Mouse (Mus musculus): ENCODE data around the gene Spx. TPM values are rescaled to one million over a fixed set of nuclear protein-coding genes. Genes with fewer than 3 reads are reported as not detected.

Spx gene
- 0.64 and 0.71 TPM in 2 replicates for polyA plus RNA-seq (2016; fragmentation: Nextera tagmentation; extraction: Ambion mirVana)

DNA sequence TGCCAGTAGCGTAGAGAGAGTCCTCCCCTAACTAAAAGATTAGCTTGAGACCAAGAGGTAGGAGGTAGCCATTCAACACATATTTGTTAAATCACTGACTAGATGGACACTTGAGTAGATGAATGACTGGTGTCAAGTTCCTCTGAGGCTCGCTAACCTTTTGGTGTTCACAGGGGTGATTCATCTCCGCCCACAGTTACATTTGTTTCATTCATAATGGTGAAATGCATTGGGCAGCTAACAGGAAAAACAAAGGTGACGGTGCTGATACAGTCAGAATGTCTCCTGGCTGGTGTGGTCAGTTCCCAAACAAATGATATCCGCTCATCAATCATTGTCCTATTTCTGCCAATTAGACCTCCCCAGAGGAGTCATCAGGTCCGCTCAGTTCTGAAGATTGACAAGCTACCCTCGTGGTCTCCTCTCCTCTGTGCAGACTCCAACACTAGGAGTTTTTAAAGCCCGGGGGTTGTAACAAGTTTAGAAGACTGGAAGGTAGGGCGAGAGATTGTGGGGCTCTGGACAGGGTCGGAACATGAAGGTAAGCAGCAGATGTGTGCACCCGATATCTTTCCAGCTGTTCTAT lies at the start of gene Spx:
TSS of gene Spx (plus strand) at position 536 of the 586 bp plus-strand sequence.
- no peak for ATAC-seq (ENCODE audit: insufficient number of reproducible peaks, low FRiP score)
- no peaks in the 10 kb centered on the region for H3K36me3 ChIP-seq
- no peak within 1 kb of the TSS for H3K9ac ChIP-seq
- no peaks in the 10 kb centered on the region for H3K9me3 ChIP-seq (replicated peaks)
- peak within 1 kb of the TSS; percentile 39; the same call in 1 of the 2 replicates for H3K4me3 ChIP-seq
- whole genome bisulfite sequencing = 65% methylated on average over 11 of the region's 11 CpGs
- H3K4me2 ChIP-seq = peak within 1 kb of the TSS; percentile 67
- peaks cover 34% of the 10 kb centered on the region for H3K27me3 ChIP-seq (replicated peaks)
- H3K4me1 ChIP-seq (replicated peaks) = peaks cover 7% of the 10 kb centered on the region; the same call in 1 of the 2 replicates
- H3K27ac ChIP-seq (ENCODE audit: poor library complexity, severe bottlenecking) = no peak within 1 kb of the TSS

DNA sequence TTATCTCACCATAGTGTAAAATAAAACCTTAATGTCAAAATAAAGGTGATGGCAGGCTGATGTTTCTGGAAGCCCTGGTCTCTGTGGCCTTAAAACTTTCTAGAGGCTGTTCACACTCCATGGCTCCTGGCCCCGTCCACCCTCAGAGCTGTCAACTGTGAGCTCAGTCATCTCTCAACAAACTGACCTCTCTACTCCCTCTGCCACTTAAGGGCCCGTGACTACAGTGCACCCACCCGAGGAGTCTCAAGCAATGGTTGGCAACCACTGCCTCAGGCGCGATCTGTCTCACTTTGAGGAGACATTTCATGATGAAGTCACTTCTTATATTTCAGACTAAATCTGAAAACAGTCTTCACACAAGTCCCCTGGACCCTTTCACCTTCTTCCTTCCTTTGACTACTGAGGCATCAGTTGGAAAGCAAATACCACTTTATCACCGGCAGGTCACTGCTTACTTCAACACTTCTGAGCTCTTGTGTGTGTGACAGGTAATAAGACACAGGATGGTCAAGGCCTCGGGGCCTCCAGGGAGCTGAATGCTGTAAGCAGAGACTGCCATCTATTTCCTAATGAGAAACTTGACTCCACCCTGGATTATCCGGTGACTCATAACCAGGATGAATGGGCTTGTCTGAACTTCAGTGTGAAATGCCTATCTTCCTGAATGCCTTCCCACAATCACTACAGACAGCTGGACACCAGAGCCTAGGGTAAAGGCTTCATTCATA lies 47.3 kb upstream of the Spx start:
- Histone ChIP-seq H3K4me2 (no peak overlapping the region), H3K4me3 (no peak overlapping the region), H3K27me3 (replicated peaks) (no peaks in the 10 kb centered on the region), H3K27ac (ENCODE audit: poor library complexity, severe bottlenecking) (no peak overlapping the region), H3K9me3 (replicated peaks) (no peaks in the 10 kb centered on the region), H3K4me1 (replicated peaks) (no peaks in the 10 kb centered on the region), H3K36me3 (peaks cover 78% of the 10 kb centered on the region), H3K9ac (no peak overlapping the region)
- no peak for ATAC-seq (ENCODE audit: insufficient number of reproducible peaks, low FRiP score)
- 73% methylated on average over 8 of the region's 8 CpGs for WGBS

DNA sequence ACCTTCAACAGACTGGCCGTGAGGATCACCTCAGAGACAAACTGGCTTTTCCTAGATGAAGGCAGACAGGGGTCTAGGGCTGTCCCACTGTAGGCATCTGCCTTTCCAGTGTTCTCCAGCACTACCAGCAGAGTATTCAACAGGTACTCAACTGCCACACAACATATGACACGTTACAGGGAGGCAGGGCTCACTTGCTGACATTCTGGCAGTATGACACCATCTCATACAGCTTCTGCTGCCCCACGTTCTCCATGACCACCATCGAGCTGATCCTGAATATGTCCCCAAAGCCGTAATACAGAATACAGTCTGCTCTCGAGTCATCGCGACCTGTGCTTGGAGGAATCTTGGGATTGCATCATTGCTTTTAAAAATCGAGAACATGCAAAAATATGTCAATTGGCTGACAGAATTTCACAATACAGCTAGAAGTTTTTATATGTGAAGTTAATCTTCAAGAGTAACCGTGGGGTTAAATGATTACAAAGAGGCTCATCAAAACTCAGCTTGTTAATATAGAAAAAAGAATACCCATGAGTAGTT lies 46.7 kb upstream of the Spx start:
- Histone ChIP-seq H3K4me3 (no peak overlapping the region), H3K4me1 (replicated peaks) (no peaks in the 10 kb centered on the region), H3K9me3 (replicated peaks) (no peaks in the 10 kb centered on the region), H3K27ac (ENCODE audit: poor library complexity, severe bottlenecking) (no peak overlapping the region), H3K9ac (no peak overlapping the region), H3K4me2 (no peak overlapping the region), H3K27me3 (replicated peaks) (no peaks in the 10 kb centered on the region), H3K36me3 (peaks cover 77% of the 10 kb centered on the region)
- no peak for ATAC-seq (ENCODE audit: insufficient number of reproducible peaks, low FRiP score)
- WGBS = 84% methylated on average over 10 of the region's 10 CpGs

DNA sequence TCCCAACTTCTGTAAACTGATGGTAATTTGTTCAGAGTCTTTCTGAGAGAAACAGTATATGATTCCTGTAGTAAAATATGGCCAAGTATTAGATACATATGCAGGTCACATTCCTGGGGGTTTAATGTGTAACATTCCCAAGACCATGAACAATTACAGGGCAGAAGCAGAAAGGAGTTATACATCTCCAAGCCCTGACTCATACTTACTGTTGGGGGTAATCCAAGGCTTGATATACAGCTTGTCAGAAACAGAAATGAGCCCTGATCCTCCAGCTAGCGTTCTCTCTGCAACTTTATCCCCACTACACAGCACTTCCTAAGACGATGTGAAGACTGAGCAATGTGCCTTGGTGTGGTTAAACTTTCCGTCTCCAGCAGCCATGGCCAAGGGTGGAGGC lies 45.7 kb upstream of the Spx start:
- H3K4me2 ChIP-seq = no peak overlapping the region
- ATAC-seq (ENCODE audit: insufficient number of reproducible peaks, low FRiP score) = no peak
- H3K27me3 ChIP-seq (replicated peaks) = no peaks in the 10 kb centered on the region
- H3K4me1 ChIP-seq (replicated peaks) = no peaks in the 10 kb centered on the region
- no peak overlapping the region for H3K4me3 ChIP-seq
- no peak overlapping the region for H3K9ac ChIP-seq
- no peak overlapping the region for H3K27ac ChIP-seq (ENCODE audit: poor library complexity, severe bottlenecking)
- H3K9me3 ChIP-seq (replicated peaks) = no peaks in the 10 kb centered on the region
- peaks cover 78% of the 10 kb centered on the region for H3K36me3 ChIP-seq
- 87% methylated on average over 3 of the region's 3 CpGs for WGBS

DNA sequence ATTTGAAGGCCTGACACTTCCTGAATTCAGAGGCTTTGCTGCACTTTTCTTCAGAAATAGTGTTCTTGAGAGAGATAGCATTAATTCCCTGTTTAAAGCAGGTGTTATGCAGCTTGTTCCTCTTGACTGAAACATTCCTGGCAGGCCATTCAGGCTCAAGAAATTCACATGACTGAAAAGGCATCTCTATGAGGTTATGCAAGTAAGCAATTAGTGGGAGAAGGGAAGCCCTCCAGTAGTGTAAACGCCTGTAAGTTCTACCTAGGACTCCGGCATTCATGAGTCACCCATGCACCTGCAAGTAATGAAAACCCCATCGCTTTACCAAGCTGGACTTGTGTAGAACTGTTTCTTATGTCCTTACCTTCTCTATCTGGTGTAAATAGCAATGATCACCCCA lies 43.7 kb upstream of the Spx start:
- Histone ChIP-seq H3K9me3 (replicated peaks) (no peaks in the 10 kb centered on the region), H3K9ac (no peak overlapping the region), H3K27me3 (replicated peaks) (no peaks in the 10 kb centered on the region), H3K27ac (ENCODE audit: poor library complexity, severe bottlenecking) (no peak overlapping the region), H3K4me2 (no peak overlapping the region), H3K4me1 (replicated peaks) (no peaks in the 10 kb centered on the region), H3K36me3 (peaks cover 76% of the 10 kb centered on the region), H3K4me3 (no peak overlapping the region)
- WGBS = 91% methylated on average over 3 of the region's 3 CpGs
- no peak for ATAC-seq (ENCODE audit: insufficient number of reproducible peaks, low FRiP score)

DNA sequence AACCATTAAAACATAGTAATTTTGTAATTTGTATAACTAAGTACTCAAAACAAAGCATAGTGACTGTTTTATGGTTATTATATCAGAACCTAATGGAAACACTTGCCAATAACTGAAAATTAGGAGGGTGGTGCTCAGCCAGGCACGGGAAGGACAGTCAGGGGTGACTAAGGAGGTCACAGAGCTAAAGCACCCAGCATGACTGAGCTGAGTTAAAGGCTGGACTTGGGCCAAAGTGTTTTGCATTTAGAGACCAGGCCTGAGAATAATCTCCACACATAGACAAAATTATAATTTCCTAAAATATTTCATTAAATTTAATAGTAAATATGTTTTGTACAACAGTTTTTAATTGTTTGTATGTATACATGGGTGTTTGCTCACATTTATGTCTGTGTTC lies 36.2 kb upstream of the Spx start:
- no peaks in the 10 kb centered on the region for H3K27me3 ChIP-seq (replicated peaks)
- H3K36me3 ChIP-seq = peaks cover 45% of the 10 kb centered on the region
- H3K4me3 ChIP-seq = no peak overlapping the region
- 81% methylated on average over 1 of the region's 1 CpGs for WGBS
- no peak overlapping the region for H3K9ac ChIP-seq
- no peaks in the 10 kb centered on the region for H3K9me3 ChIP-seq (replicated peaks)
- no peak for ATAC-seq (ENCODE audit: insufficient number of reproducible peaks, low FRiP score)
- H3K27ac ChIP-seq (ENCODE audit: poor library complexity, severe bottlenecking) = no peak overlapping the region
- H3K4me2 ChIP-seq = no peak overlapping the region
- H3K4me1 ChIP-seq (replicated peaks) = no peaks in the 10 kb centered on the region

DNA sequence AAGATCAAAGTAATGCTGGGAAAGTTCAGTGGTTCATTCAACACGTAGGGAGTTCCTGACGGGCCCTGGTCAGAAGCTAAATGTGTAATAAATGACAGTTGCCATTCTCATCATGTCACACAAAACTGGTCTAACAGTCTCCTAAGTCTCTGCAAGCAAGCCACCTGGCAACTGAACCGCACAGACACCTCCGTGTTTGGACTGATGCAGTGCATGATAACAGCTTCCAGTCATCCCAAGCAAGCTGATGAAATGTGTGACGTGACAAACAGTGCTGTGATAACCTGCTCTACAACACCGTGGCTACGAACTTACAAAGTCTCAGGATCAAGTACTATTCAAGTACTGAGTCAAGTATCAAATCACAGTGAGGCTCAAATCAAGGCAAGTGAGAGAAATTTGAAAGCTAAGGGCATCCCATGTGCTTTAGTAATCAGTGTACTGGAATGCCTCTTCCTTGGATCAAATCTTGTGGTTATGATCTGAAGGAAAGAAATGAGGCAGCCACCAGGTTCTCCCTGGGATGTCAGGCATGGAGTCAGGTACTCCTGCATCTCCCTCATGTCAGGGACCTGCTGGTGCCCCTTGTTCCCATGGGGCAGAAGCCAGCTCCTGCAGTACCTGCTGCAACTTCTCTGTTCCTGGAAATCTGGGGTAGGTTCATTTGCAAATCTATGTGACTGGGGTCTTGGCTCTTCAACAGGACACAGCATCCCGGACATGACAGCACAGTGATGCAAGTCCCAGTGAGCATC lies 34.5 kb upstream of the Spx start:
- Histone ChIP-seq H3K4me2 (no peak overlapping the region), H3K4me1 (replicated peaks) (no peaks in the 10 kb centered on the region), H3K9ac (no peak overlapping the region), H3K36me3 (peaks cover 33% of the 10 kb centered on the region), H3K27me3 (replicated peaks) (no peaks in the 10 kb centered on the region), H3K27ac (ENCODE audit: poor library complexity, severe bottlenecking) (no peak overlapping the region), H3K4me3 (no peak overlapping the region), H3K9me3 (replicated peaks) (no peaks in the 10 kb centered on the region)
- no peak for ATAC-seq (ENCODE audit: insufficient number of reproducible peaks, low FRiP score)
- WGBS = 80% methylated on average over 8 of the region's 8 CpGs

DNA sequence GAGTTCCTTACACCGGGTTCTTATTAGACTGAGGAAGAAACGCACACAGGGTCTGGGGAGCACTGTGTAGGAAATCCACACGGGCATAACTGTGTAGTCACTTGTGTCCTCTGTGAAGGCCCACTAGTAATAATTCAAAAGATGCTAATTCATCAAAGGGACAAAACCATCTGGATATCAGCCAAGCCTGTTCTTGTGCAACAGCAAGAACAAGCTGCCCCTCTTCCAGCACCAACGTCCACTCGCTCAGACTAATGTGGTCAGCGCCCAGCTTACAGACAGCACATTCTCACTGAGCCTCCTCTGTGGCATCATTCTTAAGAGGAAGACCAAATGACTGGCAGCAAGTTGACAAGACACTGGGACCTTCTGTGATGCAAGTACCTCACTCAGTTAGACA lies 33.3 kb upstream of the Spx start:
- WGBS = 85% methylated on average over 6 of the region's 6 CpGs

DNA sequence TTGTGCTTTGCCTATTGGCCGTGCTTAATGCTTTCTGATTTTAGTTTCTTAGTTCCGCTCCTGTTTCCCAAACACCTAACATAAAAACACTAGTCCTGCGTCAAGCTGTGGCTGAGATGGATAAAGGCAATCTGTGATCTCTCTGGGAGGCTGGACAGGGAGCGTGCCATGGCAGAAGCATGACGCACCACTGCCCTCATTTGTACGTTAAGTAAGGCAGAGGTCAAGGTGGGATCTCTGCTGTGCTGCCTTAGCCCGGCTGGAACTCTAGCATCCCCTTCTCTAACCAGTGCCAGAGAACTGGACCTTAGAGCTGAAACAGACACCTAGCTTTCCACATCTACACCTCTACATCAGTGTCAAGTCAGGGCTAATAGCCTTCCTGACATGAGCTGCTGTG lies 31.6 kb upstream of the Spx start:
- Histone ChIP-seq H3K4me3 (no peak overlapping the region), H3K36me3 (peaks cover 7% of the 10 kb centered on the region; the same call in 1 of the 2 replicates), H3K27me3 (replicated peaks) (no peaks in the 10 kb centered on the region), H3K4me2 (no peak overlapping the region), H3K27ac (ENCODE audit: poor library complexity, severe bottlenecking) (no peak overlapping the region), H3K9ac (no peak overlapping the region), H3K9me3 (replicated peaks) (no peaks in the 10 kb centered on the region), H3K4me1 (replicated peaks) (peaks cover 4% of the 10 kb centered on the region)
- no peak for ATAC-seq (ENCODE audit: insufficient number of reproducible peaks, low FRiP score)
- WGBS = 90% methylated on average over 7 of the region's 7 CpGs

More for the DNA sequence above, 33.3 kb upstream of the Spx start:
- Histone ChIP-seq H3K9me3 (replicated peaks) (no peaks in the 10 kb centered on the region), H3K4me1 (replicated peaks) (no peaks in the 10 kb centered on the region), H3K4me2 (no peak overlapping the region), H3K9ac (no peak overlapping the region), H3K36me3 (peaks cover 23% of the 10 kb centered on the region), H3K27me3 (replicated peaks) (no peaks in the 10 kb centered on the region), H3K4me3 (no peak overlapping the region), H3K27ac (ENCODE audit: poor library complexity, severe bottlenecking) (no peak overlapping the region)
- ATAC-seq (ENCODE audit: insufficient number of reproducible peaks, low FRiP score) = no peak

DNA sequence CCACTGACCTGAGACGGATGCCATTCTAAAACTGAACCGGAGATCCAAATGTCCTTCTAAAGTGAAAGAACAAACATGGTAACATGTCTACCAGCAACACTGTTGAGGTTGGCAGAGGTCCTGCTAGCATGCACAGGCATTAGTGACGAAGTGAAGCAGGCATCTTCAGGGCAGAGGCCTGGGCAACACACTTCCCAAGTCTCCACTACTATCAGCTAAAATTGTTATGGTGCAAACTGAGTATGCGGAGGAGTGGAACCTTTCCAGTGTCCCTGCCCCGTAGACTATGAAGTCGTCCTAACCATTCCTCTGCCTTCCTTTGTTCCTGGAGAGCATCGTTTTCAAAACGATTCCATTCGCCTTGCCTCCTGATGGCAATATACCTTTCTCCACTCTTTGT lies 28.7 kb upstream of the Spx start:
- H3K4me1 ChIP-seq (replicated peaks) = peaks cover 17% of the 10 kb centered on the region
- H3K9me3 ChIP-seq (replicated peaks) = no peaks in the 10 kb centered on the region
- H3K27me3 ChIP-seq (replicated peaks) = no peaks in the 10 kb centered on the region
- WGBS = 86% methylated on average over 9 of the region's 9 CpGs
- H3K4me2 ChIP-seq = no peak overlapping the region
- H3K36me3 ChIP-seq = no peaks in the 10 kb centered on the region
- H3K4me3 ChIP-seq = no peak overlapping the region
- no peak overlapping the region for H3K9ac ChIP-seq
- H3K27ac ChIP-seq (ENCODE audit: poor library complexity, severe bottlenecking) = no peak overlapping the region
- ATAC-seq (ENCODE audit: insufficient number of reproducible peaks, low FRiP score) = no peak
